Mouse (Mus musculus): ENCODE measurements at regions not wholly inside any gene's neighbourhood (a gene's known extent, or its start where the extent isn't known, plus 50 kb on each side); places are given as distances from the start of the nearest gene placed in this dataset.

GRCm38 (mm10) chr15:38589675-38590074 is 1164.3 kb downstream of the 4930447A16Rik start:
- H3K27ac ChIP-seq (ENCODE audit: insufficient read depth, low read length): no peak overlapping the region
- H3K27me3 ChIP-seq (ENCODE audit: control insufficient read depth, insufficient read depth, low read length): no peaks in the 10 kb centered on the region
- DNase-seq (ENCODE audit: low read depth in 1 of 2, low spot score in 2 of 2): no peak
- no peaks in the 10 kb centered on the region for H3K36me3 ChIP-seq (ENCODE audit: control insufficient read depth, insufficient read depth, low read length)
- H3K4me3 ChIP-seq (ENCODE audit: extremely low read depth, insufficient read depth, insufficient read length): no peak overlapping the region
- peaks cover 3% of the 10 kb centered on the region; the same call in 1 of the 2 replicates for H3K4me1 ChIP-seq (ENCODE audit: control insufficient read depth, insufficient read depth, insufficient read length)
- WGBS: 70% methylated on average over 5 of the region's 5 CpGs
- TF ChIP-seq CTCF (IDR thresholded peaks at IDR 0.05; ENCODE audit: extremely low read depth, insufficient read depth, insufficient read length, insufficient replicate concordance) (no peak), POLR2A (IDR thresholded peaks at IDR 0.05; ENCODE audit: low read depth, low read length) (no peak)

- no peak for DNase-seq (ENCODE audit: low read depth in 1 of 2, low spot score in 2 of 2)
- 66% methylated on average over 11 of the region's 11 CpGs for WGBS
- H3K27me3 ChIP-seq (ENCODE audit: control insufficient read depth, insufficient read depth, low read length): no peaks in the 10 kb centered on the region
- no peak for TF ChIP-seq POLR2A (IDR thresholded peaks at IDR 0.05; ENCODE audit: low read depth, low read length)
- no peak for TF ChIP-seq CTCF (IDR thresholded peaks at IDR 0.05; ENCODE audit: extremely low read depth, insufficient read depth, insufficient read length, insufficient replicate concordance)
- H3K4me3 ChIP-seq (ENCODE audit: extremely low read depth, insufficient read depth, insufficient read length): no peak overlapping the region
- H3K36me3 ChIP-seq (ENCODE audit: control insufficient read depth, insufficient read depth, low read length): no peaks in the 10 kb centered on the region
- H3K27ac ChIP-seq (ENCODE audit: insufficient read depth, low read length): no peak overlapping the region
- peaks cover 3% of the 10 kb centered on the region; the same call in 1 of the 2 replicates for H3K4me1 ChIP-seq (ENCODE audit: control insufficient read depth, insufficient read depth, insufficient read length)
These were observed 1168.7 kb downstream of the 4930447A16Rik start for GRCm38 (mm10) chr15:38594095-38594494.

GRCm38 (mm10) chr15:38594747-38595146 is 1169.4 kb downstream of the 4930447A16Rik start:
- no peaks in the 10 kb centered on the region for H3K36me3 ChIP-seq (ENCODE audit: control insufficient read depth, insufficient read depth, low read length)
- no peak for DNase-seq (ENCODE audit: low read depth in 1 of 2, low spot score in 2 of 2)
- H3K27me3 ChIP-seq (ENCODE audit: control insufficient read depth, insufficient read depth, low read length): no peaks in the 10 kb centered on the region
- H3K4me3 ChIP-seq (ENCODE audit: extremely low read depth, insufficient read depth, insufficient read length): no peak overlapping the region
- no peak overlapping the region for H3K27ac ChIP-seq (ENCODE audit: insufficient read depth, low read length)
- peaks cover 3% of the 10 kb centered on the region; the same call in 1 of the 2 replicates for H3K4me1 ChIP-seq (ENCODE audit: control insufficient read depth, insufficient read depth, insufficient read length)
- TF ChIP-seq CTCF (IDR thresholded peaks at IDR 0.05; ENCODE audit: extremely low read depth, insufficient read depth, insufficient read length, insufficient replicate concordance) (no peak), POLR2A (IDR thresholded peaks at IDR 0.05; ENCODE audit: low read depth, low read length) (no peak)
- WGBS: 97% methylated on average over 2 of the region's 2 CpGs

- WGBS: 91% methylated on average over 4 of the region's 4 CpGs
- Histone ChIP-seq H3K4me1 (ENCODE audit: control insufficient read depth, insufficient read depth, insufficient read length) (peaks cover 3% of the 10 kb centered on the region; the same call in 1 of the 2 replicates), H3K4me3 (ENCODE audit: extremely low read depth, insufficient read depth, insufficient read length) (no peak overlapping the region), H3K27ac (ENCODE audit: insufficient read depth, low read length) (no peak overlapping the region), H3K27me3 (ENCODE audit: control insufficient read depth, insufficient read depth, low read length) (no peaks in the 10 kb centered on the region), H3K36me3 (ENCODE audit: control insufficient read depth, insufficient read depth, low read length) (no peaks in the 10 kb centered on the region)
- DNase-seq (ENCODE audit: low read depth in 1 of 2, low spot score in 2 of 2): no peak
- no peak for TF ChIP-seq CTCF (IDR thresholded peaks at IDR 0.05; ENCODE audit: extremely low read depth, insufficient read depth, insufficient read length, insufficient replicate concordance)
- TF ChIP-seq POLR2A (IDR thresholded peaks at IDR 0.05; ENCODE audit: low read depth, low read length): no peak
These were observed 1170.5 kb downstream of the 4930447A16Rik start for GRCm38 (mm10) chr15:38595820-38596219.

- no peak for DNase-seq (ENCODE audit: low read depth in 1 of 2, low spot score in 2 of 2)
- TF ChIP-seq CTCF (IDR thresholded peaks at IDR 0.05; ENCODE audit: extremely low read depth, insufficient read depth, insufficient read length, insufficient replicate concordance): no peak
- WGBS: 72% methylated on average over 3 of the region's 3 CpGs
- H3K27me3 ChIP-seq (ENCODE audit: control insufficient read depth, insufficient read depth, low read length): no peaks in the 10 kb centered on the region
- peaks cover 3% of the 10 kb centered on the region; the same call in 1 of the 2 replicates for H3K4me1 ChIP-seq (ENCODE audit: control insufficient read depth, insufficient read depth, insufficient read length)
- no peak overlapping the region for H3K4me3 ChIP-seq (ENCODE audit: extremely low read depth, insufficient read depth, insufficient read length)
- no peak overlapping the region for H3K27ac ChIP-seq (ENCODE audit: insufficient read depth, low read length)
- no peaks in the 10 kb centered on the region for H3K36me3 ChIP-seq (ENCODE audit: control insufficient read depth, insufficient read depth, low read length)
These were observed 1172.1 kb downstream of the 4930447A16Rik start for GRCm38 (mm10) chr15:38597458-38597857.

GRCm38 (mm10) chr15:38601436-38601835 is 1176.1 kb downstream of the 4930447A16Rik start:
- peak overlapping the region; percentile 69 for H3K27ac ChIP-seq (ENCODE audit: insufficient read depth, low read length)
- no peaks in the 10 kb centered on the region for H3K27me3 ChIP-seq (ENCODE audit: control insufficient read depth, insufficient read depth, low read length)
- DNase-seq (ENCODE audit: low read depth in 1 of 2, low spot score in 2 of 2): peak; percentile 7 to 23
- H3K4me1 ChIP-seq (ENCODE audit: control insufficient read depth, insufficient read depth, insufficient read length): no peaks in the 10 kb centered on the region
- H3K4me3 ChIP-seq (ENCODE audit: extremely low read depth, insufficient read depth, insufficient read length): no peak overlapping the region
- WGBS: 21% methylated on average over 7 of the region's 7 CpGs
- TF ChIP-seq POLR2A (IDR thresholded peaks at IDR 0.05; ENCODE audit: low read depth, low read length) (no peak), CTCF (IDR thresholded peaks at IDR 0.05; ENCODE audit: extremely low read depth, insufficient read depth, insufficient read length, insufficient replicate concordance) (no peak)
- no peaks in the 10 kb centered on the region for H3K36me3 ChIP-seq (ENCODE audit: control insufficient read depth, insufficient read depth, low read length)

GRCm38 (mm10) chr15:38602187-38602870 is 1177.0 kb downstream of the 4930447A16Rik start:
- no peaks in the 10 kb centered on the region for H3K4me1 ChIP-seq (ENCODE audit: control insufficient read depth, insufficient read depth, insufficient read length)
- WGBS: 14% methylated on average over 12 of the region's 12 CpGs
- no peaks in the 10 kb centered on the region for H3K27me3 ChIP-seq (ENCODE audit: control insufficient read depth, insufficient read depth, low read length)
- H3K27ac ChIP-seq (ENCODE audit: insufficient read depth, low read length): peak overlapping the region; percentile 69
- no peaks in the 10 kb centered on the region for H3K36me3 ChIP-seq (ENCODE audit: control insufficient read depth, insufficient read depth, low read length)
- no peak for TF ChIP-seq CTCF (IDR thresholded peaks at IDR 0.05; ENCODE audit: extremely low read depth, insufficient read depth, insufficient read length, insufficient replicate concordance)
- TF ChIP-seq POLR2A (IDR thresholded peaks at IDR 0.05; ENCODE audit: low read depth, low read length): no peak; the same call in 1 of the 2 replicates
- peak; percentile 52 to 54 for DNase-seq (ENCODE audit: low read depth in 1 of 2, low spot score in 2 of 2)
- H3K4me3 ChIP-seq (ENCODE audit: extremely low read depth, insufficient read depth, insufficient read length): peak overlapping the region; percentile 54
